Mouse (Mus musculus) myocyte (in vitro differentiated cells): ENCODE measurements around the gene Pik3c2a. TPM values are rescaled to one million over a fixed set of nuclear protein-coding genes. Genes with fewer than 3 reads are reported as not detected.

ENCODE experiments used
- H3K27me3 ChIP-seq: one replicate; pipeline ENCODE4 v1.6.1; 2011; ENCODE audit not compliant: control insufficient read depth, insufficient read depth, insufficient read length
- H3K36me3 ChIP-seq: one replicate; pipeline ENCODE4 v1.6.1; 2011; ENCODE audit not compliant: control insufficient read depth, insufficient read depth
- H3K4me2 ChIP-seq: one replicate; pipeline ENCODE4 v1.6.1; 2011; ENCODE audit warnings: low read depth, control low read depth
- H3K4me3 ChIP-seq: one replicate; pipeline ENCODE4 v1.5.1; 2011; ENCODE audit warnings: mild to moderate bottlenecking, control low read depth, moderate library complexity
- H3K79me2 ChIP-seq: one replicate; pipeline ENCODE4 v1.6.1; 2011; ENCODE audit not compliant: control insufficient read depth, insufficient read depth
- H3ac ChIP-seq: one replicate; pipeline ENCODE4 v1.6.1; 2011; ENCODE audit not compliant: control insufficient read depth, insufficient read length
- CEBPB ChIP-seq: IDR thresholded peaks from 2 replicates; pipeline ENCODE4 v1.6.1; 2011; ENCODE audit warnings: mild to moderate bottlenecking, moderate library complexity; ENCODE audit not compliant: poor library complexity, insufficient read depth, severe bottlenecking
- E2F4 ChIP-seq: IDR thresholded peaks from one replicate; pipeline ENCODE4 v1.6.1; 2011; ENCODE audit warnings: mild to moderate bottlenecking, control low read depth, moderate library complexity; ENCODE audit not compliant: insufficient read depth
- MAX ChIP-seq: IDR thresholded peaks from one replicate; pipeline ENCODE4 v1.6.1; 2011; ENCODE audit warnings: low read depth, mild to moderate bottlenecking, control low read depth
- MYOD1 ChIP-seq, 3 experiments: IDR thresholded peaks; one replicate each; pipeline ENCODE4 v1.6.1; 2011; ENCODE audit warnings: control low read depth in 2 of 3, low read depth in 2 of 3, mild to moderate bottlenecking in 2 of 3, moderate library complexity in 1 of 3; ENCODE audit not compliant: insufficient read length in 2 of 3, control insufficient read depth in 1 of 3
- MYOG ChIP-seq, 3 experiments: IDR thresholded peaks; one replicate each; pipeline ENCODE4 v1.6.1; 2011; ENCODE audit warnings: control low read depth in 2 of 3, low read depth in 2 of 3, mild to moderate bottlenecking in 2 of 3; ENCODE audit not compliant: insufficient read length in 2 of 3, control insufficient read depth in 1 of 3, insufficient read depth in 1 of 3
- POLR2A ChIP-seq: IDR thresholded peaks from one replicate; pipeline ENCODE4 v1.6.1; 2011; ENCODE audit warnings: low read depth, mild to moderate bottlenecking, control low read depth, moderate library complexity; ENCODE audit not compliant: insufficient read length
- POLR2AphosphoS2 ChIP-seq: IDR thresholded peaks from one replicate; pipeline ENCODE4 v1.6.1; 2011; ENCODE audit warnings: low read depth, control low read depth; ENCODE audit not compliant: insufficient read length
- REST ChIP-seq: IDR thresholded peaks from one replicate; pipeline ENCODE4 v1.6.1; 2011; ENCODE audit warnings: mild to moderate bottlenecking, control low read depth, moderate library complexity; ENCODE audit not compliant: insufficient read depth, insufficient read length
- SRF ChIP-seq: IDR thresholded peaks from one replicate; pipeline ENCODE4 v1.6.1; 2011; ENCODE audit warnings: low read depth; ENCODE audit not compliant: control insufficient read depth, insufficient read length
- TCF12 ChIP-seq: IDR thresholded peaks from one replicate; pipeline ENCODE4 v1.6.1; 2011; ENCODE audit warnings: mild to moderate bottlenecking, control low read depth; ENCODE audit not compliant: poor library complexity, insufficient read depth, severe bottlenecking
- TCF3 ChIP-seq: IDR thresholded peaks from one replicate; pipeline ENCODE4 v1.6.1; 2011; ENCODE audit warnings: low read depth, control low read depth; ENCODE audit not compliant: insufficient read length
- USF1 ChIP-seq: IDR thresholded peaks from one replicate; pipeline ENCODE4 v1.6.1; 2011; ENCODE audit warnings: low read depth, mild to moderate bottlenecking, control low read depth, moderate library complexity
- polyA plus RNA-seq: library from polyadenylated mRNA; unstranded; fragments of >200 nt; fragmentation: generic; extraction: Trizol; gene quantifications from one replicate; pipeline ENCODE4 v1.2.1, GENCODE M21; 2012; ENCODE audit warnings: missing spikeins

Pik3c2a gene
- polyA plus RNA-seq, 1 experiment, result 2.0 TPM

DNA sequence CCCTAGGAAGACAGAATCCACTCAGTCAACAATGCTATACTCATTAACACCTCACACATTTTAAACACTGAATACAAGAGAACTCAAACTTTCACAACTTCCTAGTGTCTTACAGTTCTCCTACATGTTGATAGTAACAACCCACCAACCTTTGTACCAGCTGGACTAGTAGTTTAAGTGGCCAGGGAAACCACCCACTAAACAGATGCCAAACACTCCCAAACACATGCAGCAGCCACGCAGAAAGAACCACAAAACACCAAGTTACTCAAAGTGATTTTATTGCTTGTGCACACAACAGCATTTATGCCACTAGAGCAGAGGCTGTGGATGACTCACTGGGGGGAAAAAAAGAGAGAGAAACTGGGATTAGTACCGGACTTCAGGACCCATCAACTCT, 112.0 kb downstream of the Pik3c2a start:
- Histone ChIP-seq H3K4me2 (no peak overlapping the region), H3K27me3 (no peaks in the 10 kb centered on the region), H3ac (no peak overlapping the region), H3K4me3 (no peak overlapping the region), H3K36me3 (peaks cover 27% of the 10 kb centered on the region), H3K79me2 (peaks cover 33% of the 10 kb centered on the region)
- TF ChIP-seq MYOG (IDR thresholded peaks at IDR 0.05; ENCODE audit: control insufficient read depth in 1 of 3, insufficient read depth in 1 of 3, insufficient read length in 2 of 3, low read depth in 2 of 3) (no peak), USF1 (no peak), REST (no peak), MYOD1 (IDR thresholded peaks at IDR 0.05; ENCODE audit: control insufficient read depth in 1 of 3, insufficient read length in 2 of 3, low read depth in 2 of 3) (no peak), TCF12 (no peak)

DNA sequence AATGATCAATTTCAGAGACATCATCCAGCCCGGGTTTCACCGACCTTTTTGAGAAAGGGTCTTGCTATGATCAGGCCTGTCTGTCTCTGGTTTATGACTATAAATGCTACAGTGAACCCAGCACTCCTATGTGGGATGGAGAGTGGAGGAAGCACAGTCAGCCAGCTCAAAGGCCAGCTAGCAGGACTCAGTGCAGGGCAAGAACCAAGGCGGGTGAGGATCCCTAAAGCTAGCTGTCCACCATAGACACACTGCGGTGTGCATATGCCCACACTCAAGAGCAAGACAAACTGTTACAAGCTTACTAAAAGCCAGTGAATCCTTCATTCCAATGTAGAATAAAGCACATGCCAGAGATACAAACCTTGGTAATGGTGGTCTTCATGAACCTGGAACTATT, 113.4 kb downstream of the Pik3c2a start:
- H3K79me2 ChIP-seq, result peaks cover 24% of the 10 kb centered on the region
- TF ChIP-seq POLR2AphosphoS2, result peak; percentile 83
- TF ChIP-seq REST, result no peak
- TF ChIP-seq USF1, result no peak
- no peak for TF ChIP-seq POLR2A
- no peak for TF ChIP-seq SRF
- no peak overlapping the region for H3K4me2 ChIP-seq
- no peak overlapping the region for H3ac ChIP-seq
- H3K36me3 ChIP-seq, result peaks cover 27% of the 10 kb centered on the region
- no peaks in the 10 kb centered on the region for H3K27me3 ChIP-seq
- H3K4me3 ChIP-seq, result no peak overlapping the region

GRCm38 (mm10) chr7:116328777-116329176, 114.5 kb downstream of the Pik3c2a start:
- H3ac ChIP-seq, result no peak overlapping the region
- H3K27me3 ChIP-seq, result no peaks in the 10 kb centered on the region
- H3K36me3 ChIP-seq, result peaks cover 27% of the 10 kb centered on the region
- no peak overlapping the region for H3K4me3 ChIP-seq
- TF ChIP-seq POLR2AphosphoS2 (peak; percentile 54), E2F4 (no peak)
- H3K79me2 ChIP-seq, result peaks cover 15% of the 10 kb centered on the region
- H3K4me2 ChIP-seq, result no peak overlapping the region

DNA sequence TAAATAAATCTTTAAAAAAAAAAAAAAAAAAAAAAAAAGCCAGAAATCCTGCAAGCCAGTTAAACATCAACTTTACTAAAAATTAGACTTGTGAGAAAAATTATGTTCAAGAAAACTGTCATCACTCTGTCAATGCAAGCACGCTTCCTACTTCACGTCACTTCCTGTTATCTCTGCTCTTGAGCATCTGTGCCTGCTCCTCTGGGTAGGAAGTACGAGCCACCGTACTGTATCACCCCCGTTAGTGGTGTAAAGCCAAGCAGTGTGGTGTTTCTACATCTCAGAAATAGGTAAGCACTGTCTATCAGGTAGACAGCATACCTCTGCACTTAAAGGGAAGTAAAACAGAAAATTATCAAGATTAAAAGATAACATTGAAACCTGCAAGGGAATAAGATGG, 115.3 kb downstream of the Pik3c2a start:
- peaks cover 27% of the 10 kb centered on the region for H3K36me3 ChIP-seq
- H3K27me3 ChIP-seq, result no peaks in the 10 kb centered on the region
- no peak overlapping the region for H3ac ChIP-seq
- peaks cover 6% of the 10 kb centered on the region for H3K79me2 ChIP-seq
- no peak overlapping the region for H3K4me3 ChIP-seq
- TF ChIP-seq USF1, result no peak
- TF ChIP-seq CEBPB, result no peak
- peak; percentile 13 for TF ChIP-seq POLR2AphosphoS2
- no peak overlapping the region for H3K4me2 ChIP-seq

DNA sequence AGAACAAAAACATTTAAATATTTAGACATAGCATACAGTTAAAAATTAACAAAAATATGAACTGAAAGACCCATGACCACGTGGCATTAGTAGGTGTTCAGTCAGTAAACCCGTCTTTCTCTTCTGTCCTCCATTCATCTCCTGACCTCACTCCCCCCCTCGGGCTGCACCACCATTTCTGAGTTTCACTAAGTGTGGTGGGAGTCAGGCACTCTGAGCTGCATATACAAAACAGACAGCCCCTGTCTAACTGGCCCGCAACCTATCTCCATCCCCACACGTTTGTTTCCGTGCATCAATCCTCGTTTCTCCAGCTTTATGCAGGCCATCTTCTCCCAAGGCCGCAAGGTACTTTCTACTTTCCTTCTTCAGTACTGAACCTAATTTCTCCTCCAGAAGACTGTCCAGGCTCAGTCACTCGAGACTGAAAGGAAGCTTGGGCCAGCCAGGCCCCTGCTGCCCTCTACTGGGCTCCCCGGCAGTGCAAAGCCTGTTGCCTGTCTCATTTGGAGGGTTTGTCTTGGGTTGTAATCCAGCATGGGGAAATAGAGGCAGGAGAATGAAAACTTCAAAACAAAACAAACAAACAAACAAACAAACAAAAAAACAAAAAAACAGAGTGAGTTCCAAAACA, 119.8 kb downstream of the Pik3c2a start:
- Histone ChIP-seq H3K4me2 (no peak overlapping the region), H3K27me3 (no peaks in the 10 kb centered on the region), H3ac (no peak overlapping the region), H3K36me3 (no peaks in the 10 kb centered on the region), H3K79me2 (no peaks in the 10 kb centered on the region), H3K4me3 (no peak overlapping the region)
- TF ChIP-seq MAX, result no peak
- TF ChIP-seq MYOD1 (IDR thresholded peaks at IDR 0.05; ENCODE audit: control insufficient read depth in 1 of 3, insufficient read length in 2 of 3, low read depth in 2 of 3), result no peak

GRCm38 (mm10) chr7:116309456-116309855, 133.8 kb downstream of the Pik3c2a start:
- H3K4me2 ChIP-seq, result no peak overlapping the region
- no peaks in the 10 kb centered on the region for H3K36me3 ChIP-seq
- no peak for TF ChIP-seq SRF
- no peak for TF ChIP-seq MAX
- TF ChIP-seq TCF3, result no peak
- no peak for TF ChIP-seq MYOD1 (IDR thresholded peaks at IDR 0.05; ENCODE audit: control insufficient read depth in 1 of 3, insufficient read length in 2 of 3, low read depth in 2 of 3)
- no peak for TF ChIP-seq REST
- no peak for TF ChIP-seq POLR2AphosphoS2
- no peak for TF ChIP-seq TCF12
- no peak for TF ChIP-seq MYOG (IDR thresholded peaks at IDR 0.05; ENCODE audit: control insufficient read depth in 1 of 3, insufficient read depth in 1 of 3, insufficient read length in 2 of 3, low read depth in 2 of 3)
- TF ChIP-seq USF1, result no peak
- TF ChIP-seq E2F4, result no peak
- TF ChIP-seq POLR2A, result no peak
- TF ChIP-seq CEBPB, result no peak
- H3K79me2 ChIP-seq, result no peaks in the 10 kb centered on the region
- H3ac ChIP-seq, result no peak overlapping the region
- no peak overlapping the region for H3K4me3 ChIP-seq
- peaks cover 21% of the 10 kb centered on the region for H3K27me3 ChIP-seq
